Mouse (Mus musculus) brain, embryonic 14.5 days (tissue): ENCODE data around the gene Btk.

Experiments
- CTCF ChIP-seq: fragments of 200-500 bp; IDR thresholded peaks from 2 replicates; pipeline ENCODE4 v1.5.1; 2012; ENCODE audit warnings: inconsistent platforms, mild to moderate bottlenecking, moderate library complexity, borderline replicate concordance; ENCODE audit not compliant: insufficient read depth, insufficient read length; ENCODE audit errors: extremely low read depth
- POLR2A ChIP-seq: fragments of 200-500 bp; IDR thresholded peaks from 2 replicates; pipeline ENCODE4 v1.6.1; 2012; ENCODE audit warnings: mild to moderate bottlenecking, inconsistent platforms, borderline replicate concordance; ENCODE audit not compliant: poor library complexity, insufficient read depth, insufficient read length, severe bottlenecking; ENCODE audit errors: extremely low read depth

GRCm38 (mm10) chrX:134500651-134501050 is 82.7 kb downstream of the Btk start:
- no peak for TF ChIP-seq CTCF
- TF ChIP-seq POLR2A: no peak
